Mouse (Mus musculus): ENCODE results near the gene C2cd4b. TPM values are rescaled to one million over a fixed set of nuclear protein-coding genes. Genes with fewer than 3 reads are reported as not detected.

C2cd4b gene
- polyA plus RNA-seq (2015; fragmentation: Nextera tagmentation; extraction: Ambion mirVana): not detected in 2 replicates

DNA sequence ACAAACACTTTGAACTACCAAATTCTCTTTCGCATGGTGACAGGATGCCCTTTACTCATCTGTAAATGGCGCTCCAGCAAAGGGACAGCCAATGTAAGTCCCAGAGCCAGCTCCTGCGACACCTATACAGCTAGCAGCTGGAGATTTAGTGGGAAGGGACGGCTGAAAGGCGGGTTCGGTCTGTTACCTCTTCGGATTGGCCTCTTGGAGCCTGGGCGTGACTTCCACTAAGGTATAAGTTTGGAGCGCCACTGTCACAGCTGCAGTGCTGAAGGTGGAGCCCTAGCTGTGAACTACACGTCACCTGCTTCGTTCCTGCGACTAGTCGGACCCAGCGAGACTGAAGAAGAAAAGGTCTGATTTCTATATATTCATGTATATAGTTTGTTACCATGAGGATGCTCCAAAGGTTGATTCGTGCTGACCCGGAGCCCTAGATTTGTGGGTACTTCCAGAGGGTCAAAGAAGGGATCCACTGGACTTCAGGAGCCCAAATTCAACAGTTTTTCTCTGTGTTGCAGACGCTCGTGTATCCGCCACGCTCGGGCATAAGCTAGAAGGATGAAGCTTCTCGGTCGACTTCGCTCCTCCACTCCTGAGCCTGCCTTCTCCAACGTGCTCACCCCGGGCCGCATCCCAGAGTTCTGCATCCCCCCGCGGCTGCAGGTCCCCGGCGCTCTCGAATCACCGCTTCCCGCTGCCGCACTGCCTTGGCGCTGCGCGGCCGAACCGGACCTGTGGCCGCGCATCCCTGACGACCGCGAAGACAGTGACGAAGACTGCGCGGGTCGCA is at the start of gene C2cd4b:
TSS of gene C2cd4b (plus strand) at position 275 of the 793 bp plus-strand sequence.
- H3K27me3 ChIP-seq (ENCODE audit: control insufficient read depth, insufficient read depth, low read depth, low read length): peaks cover 34% of the 10 kb centered on the region
- no peak within 1 kb of the TSS for H3K27ac ChIP-seq (ENCODE audit: low read length)
- no peak within 1 kb of the TSS for H3K9ac ChIP-seq (ENCODE audit: low read depth, low read length)

DNA sequence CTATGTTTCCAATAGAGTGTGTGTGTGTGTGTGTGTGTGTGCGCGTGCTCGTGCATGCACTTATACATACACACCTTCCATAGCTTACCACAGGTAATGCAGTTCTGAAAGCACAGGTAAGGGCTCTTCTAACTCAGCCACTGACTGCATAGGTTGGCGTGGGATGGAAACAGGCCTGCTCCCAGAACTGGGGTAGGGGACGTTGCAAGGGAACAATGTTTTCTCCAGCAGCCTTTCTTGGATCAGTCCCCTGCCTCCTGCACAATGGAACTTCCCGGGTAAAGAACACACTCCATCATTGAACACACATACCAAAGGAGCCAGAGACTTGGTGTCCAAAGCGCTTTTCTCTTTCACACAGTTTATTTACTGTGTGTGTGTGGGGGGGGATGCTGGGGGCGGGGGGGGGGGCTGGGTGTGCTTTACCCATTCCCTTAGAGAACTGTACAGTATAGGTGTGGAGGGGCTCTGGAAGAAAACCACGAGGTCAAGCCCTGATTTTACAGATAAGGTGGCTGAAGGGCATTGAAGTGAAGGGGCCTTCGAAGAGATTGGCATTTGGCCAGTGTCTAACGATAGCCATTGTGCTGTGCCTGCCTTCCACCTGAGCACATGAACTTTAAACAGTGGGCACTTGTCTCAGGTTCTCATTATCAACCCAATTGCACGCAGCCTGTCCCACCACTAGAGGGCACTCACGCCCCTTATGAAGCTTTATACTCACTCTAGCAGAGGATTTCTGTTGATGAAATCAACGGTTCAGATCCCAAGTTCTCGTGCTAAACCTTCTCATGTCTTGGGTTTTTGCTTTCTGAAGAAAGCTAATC is 48.0 kb upstream of the C2cd4b start:
- Histone ChIP-seq H3K4me1 (ENCODE audit: control insufficient read depth, low read depth, low read length) (no peaks in the 10 kb centered on the region), H3K27ac (ENCODE audit: low read length) (no peak overlapping the region), H3K36me3 (ENCODE audit: control insufficient read depth, insufficient read depth) (no peaks in the 10 kb centered on the region), H3K27me3 (ENCODE audit: control insufficient read depth, insufficient read depth, low read depth, low read length) (no peaks in the 10 kb centered on the region), H3K9ac (ENCODE audit: low read depth, low read length) (no peak overlapping the region), H3K4me3 (ENCODE audit: low read depth, low read length) (no peak overlapping the region), H3K4me2 (ENCODE audit: low read depth, low read length) (no peak overlapping the region), H3K9me3 (replicated peaks; ENCODE audit: control insufficient read depth, low read length) (no peaks in the 10 kb centered on the region)
- WGBS (ENCODE audit: insufficient replicate concordance): 37% methylated on average over 15 of the region's 15 CpGs
- no peak for ATAC-seq (ENCODE audit: low read depth)

More for the DNA sequence above, at the start of gene C2cd4b:
- H3K4me1 ChIP-seq (ENCODE audit: control insufficient read depth, low read depth, low read length): no peaks in the 10 kb centered on the region
- 6% methylated on average over 49 of the region's 49 CpGs for WGBS (ENCODE audit: insufficient replicate concordance)
- ATAC-seq (ENCODE audit: low read depth): 0 out of 2 replicates have a peak, but pooled peaks have one; percentile 30
- H3K4me3 ChIP-seq (ENCODE audit: low read depth, low read length): peak within 1 kb of the TSS; percentile 48
- no peaks in the 10 kb centered on the region; the same call in 1 of the 2 replicates for H3K9me3 ChIP-seq (replicated peaks; ENCODE audit: control insufficient read depth, low read length)
- no peaks in the 10 kb centered on the region for H3K36me3 ChIP-seq (ENCODE audit: control insufficient read depth, insufficient read depth)
- H3K4me2 ChIP-seq (ENCODE audit: low read depth, low read length): peak within 1 kb of the TSS; percentile 56

DNA sequence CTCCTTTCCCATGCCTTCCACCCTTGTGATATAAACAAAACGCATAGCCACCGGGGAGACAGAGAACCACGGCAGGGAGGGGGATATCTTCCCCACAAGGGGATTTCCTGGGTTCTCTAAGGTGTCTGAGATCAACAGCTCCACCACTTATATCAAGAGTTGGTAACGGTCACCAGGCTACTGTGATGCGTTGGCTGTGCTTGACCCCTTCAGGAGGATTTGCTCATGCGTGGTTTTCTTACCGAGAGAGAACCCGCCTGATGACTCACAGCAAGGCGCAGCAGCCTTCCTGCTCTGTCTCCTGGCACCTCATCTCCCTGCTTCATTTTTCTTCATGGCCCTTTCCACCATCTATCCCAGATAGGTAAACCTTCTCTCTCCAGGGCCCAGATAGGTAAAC is 47.1 kb upstream of the C2cd4b start:
- no peak overlapping the region for H3K9ac ChIP-seq (ENCODE audit: low read depth, low read length)
- no peaks in the 10 kb centered on the region for H3K4me1 ChIP-seq (ENCODE audit: control insufficient read depth, low read depth, low read length)
- 56% methylated on average over 9 of the region's 9 CpGs for whole genome bisulfite sequencing (ENCODE audit: insufficient replicate concordance)
- ATAC-seq (ENCODE audit: low read depth): no peak
- H3K27me3 ChIP-seq (ENCODE audit: control insufficient read depth, insufficient read depth, low read depth, low read length): no peaks in the 10 kb centered on the region
- no peaks in the 10 kb centered on the region for H3K36me3 ChIP-seq (ENCODE audit: control insufficient read depth, insufficient read depth)
- H3K9me3 ChIP-seq (replicated peaks; ENCODE audit: control insufficient read depth, low read length): no peaks in the 10 kb centered on the region
- no peak overlapping the region for H3K27ac ChIP-seq (ENCODE audit: low read length)
- no peak overlapping the region for H3K4me3 ChIP-seq (ENCODE audit: low read depth, low read length)
- H3K4me2 ChIP-seq (ENCODE audit: low read depth, low read length): no peak overlapping the region

DNA sequence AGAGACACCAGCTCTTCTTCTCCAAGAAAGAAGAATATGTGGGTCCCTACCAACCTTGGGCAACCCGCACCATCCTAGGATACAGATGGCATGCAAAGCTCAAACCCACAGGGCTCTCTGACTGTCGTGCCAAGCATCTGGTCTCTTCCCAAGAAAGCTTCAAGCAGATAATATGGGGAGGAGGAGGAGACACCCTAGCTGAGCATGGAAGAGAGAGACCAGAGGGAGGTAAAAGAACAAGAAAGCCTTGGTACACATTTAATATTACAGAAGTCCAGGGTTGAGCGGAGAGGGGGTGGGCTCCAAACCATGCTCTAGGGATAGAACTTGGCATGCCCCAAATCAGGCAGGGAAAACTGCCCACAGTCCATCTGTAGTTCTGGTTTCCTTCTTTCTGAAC is 42.2 kb upstream of the C2cd4b start:
- no peak for ATAC-seq (ENCODE audit: low read depth)
- H3K9ac ChIP-seq (ENCODE audit: low read depth, low read length): no peak overlapping the region
- H3K4me3 ChIP-seq (ENCODE audit: low read depth, low read length): no peak overlapping the region
- no peak overlapping the region for H3K4me2 ChIP-seq (ENCODE audit: low read depth, low read length)
- H3K27ac ChIP-seq (ENCODE audit: low read length): no peak overlapping the region
- no peaks in the 10 kb centered on the region for H3K9me3 ChIP-seq (replicated peaks; ENCODE audit: control insufficient read depth, low read length)
- 58% methylated on average over 3 of the region's 3 CpGs for WGBS (ENCODE audit: insufficient replicate concordance)
- H3K27me3 ChIP-seq (ENCODE audit: control insufficient read depth, insufficient read depth, low read depth, low read length): no peaks in the 10 kb centered on the region
- H3K36me3 ChIP-seq (ENCODE audit: control insufficient read depth, insufficient read depth): no peaks in the 10 kb centered on the region
- H3K4me1 ChIP-seq (ENCODE audit: control insufficient read depth, low read depth, low read length): no peaks in the 10 kb centered on the region

DNA sequence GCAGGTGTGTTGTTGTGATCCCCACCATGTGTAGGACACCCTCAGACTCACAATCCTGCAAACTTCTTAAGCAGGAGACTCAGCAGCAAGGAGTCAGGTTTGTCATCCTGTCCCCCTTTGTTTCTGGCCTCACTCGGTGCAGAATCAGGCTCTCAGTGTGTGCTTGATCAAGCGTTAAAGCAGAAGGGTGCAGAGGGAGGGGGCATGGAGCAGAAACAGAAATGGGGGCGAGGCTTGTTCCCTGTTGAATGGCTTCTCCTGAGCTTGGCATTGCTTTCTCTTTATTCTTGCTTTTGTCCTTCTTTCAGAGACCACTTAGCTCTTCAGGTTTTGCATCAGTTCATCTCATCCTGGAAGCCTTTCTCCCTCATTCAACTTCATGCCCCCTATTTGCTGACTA is 40.6 kb upstream of the C2cd4b start:
- H3K4me1 ChIP-seq (ENCODE audit: control insufficient read depth, low read depth, low read length): no peaks in the 10 kb centered on the region
- no peak for ATAC-seq (ENCODE audit: low read depth)
- H3K27ac ChIP-seq (ENCODE audit: low read length): no peak overlapping the region
- 30% methylated on average over 3 of the region's 3 CpGs for WGBS (ENCODE audit: insufficient replicate concordance)
- H3K4me3 ChIP-seq (ENCODE audit: low read depth, low read length): no peak overlapping the region
- H3K9ac ChIP-seq (ENCODE audit: low read depth, low read length): no peak overlapping the region
- H3K27me3 ChIP-seq (ENCODE audit: control insufficient read depth, insufficient read depth, low read depth, low read length): no peaks in the 10 kb centered on the region
- H3K4me2 ChIP-seq (ENCODE audit: low read depth, low read length): no peak overlapping the region
- no peaks in the 10 kb centered on the region for H3K36me3 ChIP-seq (ENCODE audit: control insufficient read depth, insufficient read depth)
- H3K9me3 ChIP-seq (replicated peaks; ENCODE audit: control insufficient read depth, low read length): no peaks in the 10 kb centered on the region

DNA sequence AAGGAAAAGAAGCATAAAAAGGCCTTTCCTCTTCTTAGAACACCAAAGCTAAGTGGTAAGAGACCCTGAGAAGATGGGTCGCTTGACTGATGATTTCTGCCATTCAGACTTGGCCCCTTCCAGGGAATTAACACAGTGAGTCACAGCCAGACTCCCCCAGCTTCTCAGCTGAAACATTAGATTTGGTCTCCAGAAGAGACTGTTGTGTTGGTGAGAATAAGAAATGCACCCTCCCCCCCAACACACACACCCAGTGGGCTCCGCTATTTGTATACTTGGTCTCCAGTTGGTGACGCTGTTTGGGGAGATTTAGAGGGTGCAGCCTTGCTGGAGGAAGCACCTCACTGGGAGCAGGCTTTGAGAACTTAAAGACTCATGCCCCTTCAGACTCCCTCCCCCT is 39.1 kb upstream of the C2cd4b start:
- Histone ChIP-seq H3K9ac (ENCODE audit: low read depth, low read length) (no peak overlapping the region), H3K4me3 (ENCODE audit: low read depth, low read length) (no peak overlapping the region), H3K9me3 (replicated peaks; ENCODE audit: control insufficient read depth, low read length) (no peaks in the 10 kb centered on the region), H3K27me3 (ENCODE audit: control insufficient read depth, insufficient read depth, low read depth, low read length) (no peaks in the 10 kb centered on the region), H3K36me3 (ENCODE audit: control insufficient read depth, insufficient read depth) (no peaks in the 10 kb centered on the region), H3K4me2 (ENCODE audit: low read depth, low read length) (no peak overlapping the region), H3K27ac (ENCODE audit: low read length) (no peak overlapping the region), H3K4me1 (ENCODE audit: control insufficient read depth, low read depth, low read length) (no peaks in the 10 kb centered on the region)
- WGBS (ENCODE audit: insufficient replicate concordance): 75% methylated on average over 3 of the region's 3 CpGs
- no peak for ATAC-seq (ENCODE audit: low read depth)

DNA sequence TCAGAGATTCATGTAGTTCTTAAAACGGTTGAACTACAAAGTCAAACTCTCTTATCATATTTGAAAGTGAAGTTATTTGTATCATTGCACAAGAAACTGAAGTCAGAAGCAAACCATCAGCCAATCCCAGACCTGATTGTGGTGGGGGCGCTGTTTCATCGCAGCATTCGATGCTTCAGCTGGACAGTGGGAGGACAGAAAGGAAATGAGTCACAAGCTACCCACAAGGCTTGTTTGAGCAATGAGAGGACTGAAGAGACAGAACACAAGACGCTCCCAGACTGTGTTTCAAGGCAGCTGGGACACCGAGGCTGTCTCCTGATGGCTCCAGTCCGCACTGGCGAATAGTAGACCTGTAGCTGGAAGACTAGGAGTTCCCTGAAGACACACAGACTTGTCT is 36.9 kb upstream of the C2cd4b start:
- ATAC-seq (ENCODE audit: low read depth): no peak
- no peak overlapping the region for H3K27ac ChIP-seq (ENCODE audit: low read length)
- no peak overlapping the region for H3K4me2 ChIP-seq (ENCODE audit: low read depth, low read length)
- H3K9ac ChIP-seq (ENCODE audit: low read depth, low read length): no peak overlapping the region
- no peaks in the 10 kb centered on the region for H3K36me3 ChIP-seq (ENCODE audit: control insufficient read depth, insufficient read depth)
- WGBS (ENCODE audit: insufficient replicate concordance): 49% methylated on average over 8 of the region's 8 CpGs
- H3K4me3 ChIP-seq (ENCODE audit: low read depth, low read length): no peak overlapping the region
- H3K9me3 ChIP-seq (replicated peaks; ENCODE audit: control insufficient read depth, low read length): no peaks in the 10 kb centered on the region
- H3K27me3 ChIP-seq (ENCODE audit: control insufficient read depth, insufficient read depth, low read depth, low read length): no peaks in the 10 kb centered on the region
- H3K4me1 ChIP-seq (ENCODE audit: control insufficient read depth, low read depth, low read length): no peaks in the 10 kb centered on the region

DNA sequence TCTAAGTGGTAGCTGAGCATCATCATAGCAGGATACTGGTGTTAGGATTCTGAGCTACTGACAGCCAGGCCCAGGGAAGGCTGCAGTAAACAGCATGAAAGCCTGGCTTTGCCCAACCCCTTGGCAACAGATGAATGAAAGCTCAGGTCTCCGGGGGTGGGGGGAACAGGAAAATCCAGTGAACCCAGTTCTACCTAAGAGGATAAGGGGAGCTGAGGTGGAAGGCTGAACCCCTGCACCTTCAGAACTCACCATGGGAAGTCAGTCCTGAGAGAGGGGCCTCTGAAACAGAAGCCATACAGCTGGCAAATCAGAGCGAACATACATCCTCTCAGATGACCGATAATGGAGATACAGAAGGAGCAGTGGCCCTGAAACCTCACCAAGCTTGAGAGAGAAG is 34.0 kb upstream of the C2cd4b start:
- no peak for ATAC-seq (ENCODE audit: low read depth)
- H3K4me2 ChIP-seq (ENCODE audit: low read depth, low read length): no peak overlapping the region
- H3K9me3 ChIP-seq (replicated peaks; ENCODE audit: control insufficient read depth, low read length): no peaks in the 10 kb centered on the region
- H3K36me3 ChIP-seq (ENCODE audit: control insufficient read depth, insufficient read depth): no peaks in the 10 kb centered on the region
- H3K4me1 ChIP-seq (ENCODE audit: control insufficient read depth, low read depth, low read length): no peaks in the 10 kb centered on the region
- no peaks in the 10 kb centered on the region for H3K27me3 ChIP-seq (ENCODE audit: control insufficient read depth, insufficient read depth, low read depth, low read length)
- no peak overlapping the region for H3K27ac ChIP-seq (ENCODE audit: low read length)
- WGBS (ENCODE audit: insufficient replicate concordance): 50% methylated on average over 3 of the region's 3 CpGs
- no peak overlapping the region for H3K4me3 ChIP-seq (ENCODE audit: low read depth, low read length)
- no peak overlapping the region for H3K9ac ChIP-seq (ENCODE audit: low read depth, low read length)

DNA sequence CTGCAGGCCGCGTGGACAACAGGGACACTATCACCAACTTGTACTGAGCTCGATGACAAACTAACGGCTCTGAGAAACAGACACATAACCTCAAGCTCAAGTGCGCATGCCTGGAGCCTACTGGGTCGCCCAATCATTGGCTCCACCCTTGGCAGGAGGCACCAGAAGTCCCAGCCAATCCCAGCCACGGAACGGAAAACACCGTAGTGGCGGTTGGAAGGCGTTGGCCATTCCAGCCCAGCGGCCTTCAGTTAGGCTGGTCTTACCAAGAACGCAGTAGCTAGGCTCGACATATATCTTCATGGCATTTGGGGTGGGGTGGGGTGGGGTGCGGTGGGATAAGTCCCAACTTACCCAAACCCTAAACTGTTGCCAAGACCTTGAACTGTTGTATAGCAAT is 25.5 kb upstream of the C2cd4b start:
- Histone ChIP-seq H3K9me3 (replicated peaks; ENCODE audit: control insufficient read depth, low read length) (no peaks in the 10 kb centered on the region), H3K27ac (ENCODE audit: low read length) (no peak overlapping the region), H3K4me1 (ENCODE audit: control insufficient read depth, low read depth, low read length) (no peaks in the 10 kb centered on the region), H3K4me3 (ENCODE audit: low read depth, low read length) (no peak overlapping the region), H3K27me3 (ENCODE audit: control insufficient read depth, insufficient read depth, low read depth, low read length) (no peaks in the 10 kb centered on the region), H3K9ac (ENCODE audit: low read depth, low read length) (no peak overlapping the region), H3K36me3 (ENCODE audit: control insufficient read depth, insufficient read depth) (no peaks in the 10 kb centered on the region), H3K4me2 (ENCODE audit: low read depth, low read length) (no peak overlapping the region)
- 77% methylated on average over 15 of the region's 15 CpGs for WGBS (ENCODE audit: insufficient replicate concordance)
- ATAC-seq (ENCODE audit: low read depth): no peak
